Mouse (Mus musculus): ENCODE results near the gene Synrg. TPM values are rescaled to one million over a fixed set of nuclear protein-coding genes. Genes with fewer than 3 reads are reported as not detected.
A peak's percentile ranks its signal among the peaks of the same experiment; 100 is the strongest.

Synrg gene
- polyA plus RNA-seq, 1 experiment = 21.0 TPM

DNA sequence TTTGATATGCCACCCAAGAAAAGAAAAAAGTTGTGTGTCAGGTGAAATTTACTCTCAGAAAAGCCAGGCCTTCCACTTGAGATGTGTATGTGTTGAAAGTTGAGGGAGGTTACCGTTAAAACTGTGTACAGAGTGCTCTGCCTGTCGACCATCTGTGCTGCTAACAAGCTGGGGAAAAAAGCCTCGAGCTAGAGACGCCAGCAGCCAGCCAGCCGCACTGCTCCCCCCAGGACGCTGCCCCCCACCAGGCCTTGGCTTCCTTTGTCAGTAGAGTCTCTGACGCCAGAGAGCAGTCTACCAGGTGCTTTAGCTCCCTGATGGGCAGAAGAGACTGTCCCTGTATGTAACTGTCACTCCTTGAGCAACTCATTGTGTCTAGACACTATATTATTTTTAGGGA, 48.9 kb downstream of the Synrg start:
- H3K27me3 ChIP-seq (replicated peaks; ENCODE audit: control insufficient read depth, insufficient read depth, low read length) = no peaks in the 10 kb centered on the region
- no peak overlapping the region for H3K4me3 ChIP-seq (ENCODE audit: insufficient read depth, low read depth, low read length)
- no peak for DNase-seq
- WGBS = 47% methylated on average over 7 of the region's 7 CpGs
- no peak overlapping the region for H3K27ac ChIP-seq (ENCODE audit: insufficient read depth, low read depth, low read length)
- H3K36me3 ChIP-seq (ENCODE audit: control insufficient read depth, insufficient read depth, low read length) = peaks cover 4% of the 10 kb centered on the region
- TF ChIP-seq CTCF (conservative IDR thresholded peaks at IDR 0.05; ENCODE audit: insufficient read depth, insufficient read length, low read depth, low read length) = no peak
- TF ChIP-seq POLR2A (IDR thresholded peaks at IDR 0.05; ENCODE audit: low read depth, low read length) = no peak
- H3K4me1 ChIP-seq (ENCODE audit: control insufficient read depth, insufficient read depth, low read length) = peaks cover 3% of the 10 kb centered on the region; the same call in 1 of the 2 replicates

DNA sequence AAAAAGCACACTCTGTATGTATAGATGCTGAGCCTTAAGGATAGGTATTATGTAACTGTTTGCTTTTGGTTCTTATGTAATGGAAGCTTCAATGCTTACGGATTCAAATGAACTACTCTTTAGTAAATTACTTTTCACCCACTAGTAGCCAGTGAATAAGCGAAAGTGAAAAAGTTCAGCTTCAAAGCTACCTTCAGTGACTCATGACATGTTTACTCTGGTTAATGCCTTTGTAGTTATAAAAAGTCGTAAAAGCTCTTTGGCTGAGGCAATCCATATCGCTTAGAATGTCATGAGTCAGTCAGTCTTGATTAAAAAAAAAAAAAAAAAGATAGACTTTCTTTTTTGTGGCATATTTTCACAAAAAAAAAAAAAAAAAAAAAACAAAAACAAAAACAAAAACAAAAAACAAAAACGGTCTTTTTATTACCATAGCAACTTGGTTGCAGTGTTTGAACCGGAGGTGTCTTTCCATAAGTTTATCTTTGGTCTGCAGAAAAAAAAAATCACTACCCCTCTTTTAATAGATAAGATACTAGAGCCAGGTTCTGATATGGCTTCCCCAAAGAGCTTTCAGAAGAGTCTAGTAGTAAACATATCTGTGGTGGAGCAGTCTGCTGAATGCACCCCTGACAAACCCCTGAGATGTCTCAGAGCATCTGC, 52.0 kb downstream of the Synrg start:
- WGBS = 62% methylated on average over 6 of the region's 6 CpGs
- no peaks in the 10 kb centered on the region; the same call in 1 of the 2 replicates for H3K36me3 ChIP-seq (ENCODE audit: control insufficient read depth, insufficient read depth, low read length)
- H3K4me3 ChIP-seq (ENCODE audit: insufficient read depth, low read depth, low read length) = no peak overlapping the region
- H3K4me1 ChIP-seq (ENCODE audit: control insufficient read depth, insufficient read depth, low read length) = peaks cover 3% of the 10 kb centered on the region; the same call in 1 of the 2 replicates
- no peak overlapping the region for H3K27ac ChIP-seq (ENCODE audit: insufficient read depth, low read depth, low read length)
- TF ChIP-seq CTCF (conservative IDR thresholded peaks at IDR 0.05; ENCODE audit: insufficient read depth, insufficient read length, low read depth, low read length) (no peak), POLR2A (IDR thresholded peaks at IDR 0.05; ENCODE audit: low read depth, low read length) (no peak)
- DNase-seq = no peak
- H3K27me3 ChIP-seq (replicated peaks; ENCODE audit: control insufficient read depth, insufficient read depth, low read length) = no peaks in the 10 kb centered on the region

DNA sequence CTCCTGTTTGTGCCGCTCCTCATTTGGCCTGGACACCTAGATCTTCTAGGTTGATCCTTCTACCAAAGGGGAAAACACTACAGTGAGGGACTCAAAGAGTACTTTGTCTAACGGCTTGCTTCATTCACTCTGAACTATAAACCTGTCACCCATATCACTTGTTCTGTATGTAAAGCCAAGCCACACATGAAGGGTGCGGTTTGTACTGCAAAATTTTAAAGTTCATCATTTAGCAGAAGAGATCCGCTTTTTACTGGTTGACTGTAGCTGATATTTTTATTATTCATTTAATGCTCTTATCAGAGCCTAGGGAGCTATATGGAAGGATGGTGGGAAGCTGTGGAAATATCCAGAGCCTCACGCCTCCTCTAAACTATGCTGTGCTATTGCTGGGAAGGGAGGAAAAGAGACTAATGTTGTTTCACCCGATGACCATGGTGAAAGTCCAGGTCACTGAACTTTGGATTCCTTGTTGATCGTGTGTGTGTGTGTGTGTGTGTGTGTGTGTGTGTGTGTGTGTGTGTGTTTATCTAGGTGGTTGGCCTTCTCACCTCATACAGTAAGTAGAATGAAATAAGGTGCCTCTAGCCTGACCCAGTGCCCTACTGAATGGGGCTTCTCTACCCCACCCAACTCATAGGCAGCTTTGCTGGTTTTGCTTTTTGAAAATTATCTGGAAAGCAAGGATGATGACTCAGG, 52.7 kb downstream of the Synrg start:
- WGBS = 63% methylated on average over 7 of the region's 7 CpGs
- H3K36me3 ChIP-seq (ENCODE audit: control insufficient read depth, insufficient read depth, low read length) = no peaks in the 10 kb centered on the region; the same call in 1 of the 2 replicates
- no peak for TF ChIP-seq POLR2A (IDR thresholded peaks at IDR 0.05; ENCODE audit: low read depth, low read length)
- no peak for TF ChIP-seq CTCF (conservative IDR thresholded peaks at IDR 0.05; ENCODE audit: insufficient read depth, insufficient read length, low read depth, low read length)
- no peaks in the 10 kb centered on the region for H3K27me3 ChIP-seq (replicated peaks; ENCODE audit: control insufficient read depth, insufficient read depth, low read length)
- DNase-seq = peak; percentile 75
- no peak overlapping the region for H3K4me3 ChIP-seq (ENCODE audit: insufficient read depth, low read depth, low read length)
- H3K27ac ChIP-seq (ENCODE audit: insufficient read depth, low read depth, low read length) = no peak overlapping the region
- peaks cover 3% of the 10 kb centered on the region; the same call in 1 of the 2 replicates for H3K4me1 ChIP-seq (ENCODE audit: control insufficient read depth, insufficient read depth, low read length)

DNA sequence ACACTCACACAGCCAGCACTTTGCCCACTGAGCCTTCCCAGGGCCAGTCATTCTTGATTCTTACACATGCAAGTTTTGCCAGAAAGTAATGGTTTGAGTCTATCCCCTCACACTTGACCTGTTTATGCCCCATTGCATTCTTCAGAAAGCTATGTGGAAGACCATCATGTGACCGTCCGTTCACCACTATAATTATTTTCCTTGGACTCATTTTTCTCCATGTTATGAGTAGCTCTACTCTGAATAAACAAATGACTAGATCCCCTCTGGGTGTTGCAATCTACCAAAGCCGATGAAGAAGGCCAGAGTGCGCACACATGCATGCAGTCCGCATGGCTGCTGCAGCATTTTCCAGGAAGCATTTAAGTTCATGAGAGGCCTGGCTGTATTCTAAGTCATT, 63.0 kb downstream of the Synrg start:
- no peak for TF ChIP-seq CTCF (conservative IDR thresholded peaks at IDR 0.05; ENCODE audit: insufficient read depth, insufficient read length, low read depth, low read length)
- no peak for TF ChIP-seq POLR2A (IDR thresholded peaks at IDR 0.05; ENCODE audit: low read depth, low read length)
- WGBS = 75% methylated on average over 5 of the region's 5 CpGs
- Histone ChIP-seq H3K4me1 (ENCODE audit: control insufficient read depth, insufficient read depth, low read length) (no peaks in the 10 kb centered on the region), H3K4me3 (ENCODE audit: insufficient read depth, low read depth, low read length) (no peak overlapping the region), H3K27me3 (replicated peaks; ENCODE audit: control insufficient read depth, insufficient read depth, low read length) (no peaks in the 10 kb centered on the region), H3K36me3 (ENCODE audit: control insufficient read depth, insufficient read depth, low read length) (peaks cover 6% of the 10 kb centered on the region), H3K27ac (ENCODE audit: insufficient read depth, low read depth, low read length) (no peak overlapping the region)
- no peak for DNase-seq

DNA sequence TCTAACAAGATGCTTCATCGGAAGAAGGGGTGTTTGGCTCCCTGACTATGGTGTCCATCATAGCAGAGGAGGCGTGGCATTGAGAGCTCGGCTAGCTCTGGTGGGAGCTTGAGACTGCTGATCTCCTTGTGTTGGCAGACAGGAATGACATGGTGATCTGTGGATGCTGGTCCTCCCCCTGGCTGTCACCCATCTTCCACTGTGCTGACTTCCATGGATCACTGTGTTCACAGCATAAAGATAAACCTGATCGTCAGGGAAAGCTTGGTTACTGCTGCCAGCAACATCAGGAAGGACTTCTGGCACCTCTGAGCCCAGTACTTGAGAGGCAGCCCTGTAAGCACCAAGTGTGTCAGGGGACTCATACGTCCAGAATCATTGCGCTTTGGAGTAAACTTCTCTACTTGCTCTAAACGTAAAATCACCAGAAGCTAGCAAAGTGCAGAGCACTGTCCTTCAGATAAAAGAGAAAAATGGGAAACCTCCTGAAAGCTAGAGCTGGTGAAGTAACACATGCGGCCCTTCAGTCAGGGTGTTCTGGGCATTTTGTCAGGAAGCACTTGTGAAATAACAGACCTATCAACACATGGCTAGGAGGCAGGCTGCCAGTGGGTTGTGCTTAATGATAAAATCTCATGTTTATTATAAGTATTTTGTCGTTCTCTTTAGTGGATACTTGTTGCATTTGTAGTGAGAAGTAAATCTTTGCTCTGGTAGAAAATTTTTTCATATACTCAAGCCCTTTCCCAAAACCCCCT, 64.2 kb downstream of the Synrg start:
- no peak for TF ChIP-seq CTCF (conservative IDR thresholded peaks at IDR 0.05; ENCODE audit: insufficient read depth, insufficient read length, low read depth, low read length)
- no peak for TF ChIP-seq POLR2A (IDR thresholded peaks at IDR 0.05; ENCODE audit: low read depth, low read length)
- Histone ChIP-seq H3K4me3 (ENCODE audit: insufficient read depth, low read depth, low read length) (no peak overlapping the region), H3K27me3 (replicated peaks; ENCODE audit: control insufficient read depth, insufficient read depth, low read length) (no peaks in the 10 kb centered on the region), H3K4me1 (ENCODE audit: control insufficient read depth, insufficient read depth, low read length) (no peaks in the 10 kb centered on the region), H3K27ac (ENCODE audit: insufficient read depth, low read depth, low read length) (no peak overlapping the region), H3K36me3 (ENCODE audit: control insufficient read depth, insufficient read depth, low read length) (peaks cover 4% of the 10 kb centered on the region; the same call in 1 of the 2 replicates)
- WGBS = 80% methylated on average over 9 of the region's 9 CpGs
- no peak for DNase-seq

DNA sequence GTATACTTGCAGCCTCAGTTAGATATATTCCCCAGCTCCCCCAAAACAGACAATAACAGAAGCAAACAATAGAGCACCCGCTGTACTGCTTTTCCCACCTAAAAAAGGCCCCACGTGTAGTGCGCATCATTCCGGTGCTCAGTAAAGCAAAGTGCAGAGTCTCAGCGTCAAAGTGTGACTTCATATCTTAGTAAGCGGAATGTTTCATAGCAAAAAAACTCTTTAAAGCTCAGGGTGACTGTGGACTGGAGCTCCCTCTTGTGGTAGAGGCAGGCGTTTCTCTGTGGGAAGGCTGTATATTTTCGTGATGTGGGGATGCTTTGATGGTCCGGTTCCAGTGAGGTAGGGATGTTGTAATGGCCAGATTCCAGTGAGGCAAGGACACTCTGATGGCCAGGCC, 67.7 kb downstream of the Synrg start:
- TF ChIP-seq POLR2A (IDR thresholded peaks at IDR 0.05; ENCODE audit: low read depth, low read length) (no peak), CTCF (conservative IDR thresholded peaks at IDR 0.05; ENCODE audit: insufficient read depth, insufficient read length, low read depth, low read length) (peak; percentile 77)
- peak; percentile 44 for DNase-seq
- WGBS = 44% methylated on average over 9 of the region's 9 CpGs

DNA sequence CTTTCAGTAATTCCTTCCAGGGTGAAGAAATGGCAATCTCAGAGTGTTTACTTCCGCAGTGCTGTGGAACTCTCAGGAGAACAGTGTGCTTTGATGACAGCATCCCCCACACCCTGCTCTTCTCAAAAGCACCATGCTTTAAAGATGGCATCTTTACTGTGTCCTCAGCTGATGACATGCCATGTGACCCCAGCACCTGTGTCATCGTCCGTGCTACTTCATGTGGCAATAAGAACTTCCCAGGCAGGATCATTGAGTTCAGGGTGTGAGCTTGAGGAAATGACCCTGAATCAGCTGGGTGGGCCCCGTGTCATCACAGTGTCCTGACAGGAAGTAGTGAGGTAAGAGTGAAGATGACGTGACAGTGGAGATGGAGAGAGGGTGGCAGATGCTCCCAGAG, 68.3 kb downstream of the Synrg start:
- TF ChIP-seq CTCF (conservative IDR thresholded peaks at IDR 0.05; ENCODE audit: insufficient read depth, insufficient read length, low read depth, low read length) (no peak), POLR2A (IDR thresholded peaks at IDR 0.05; ENCODE audit: low read depth, low read length) (no peak)
- H3K27ac ChIP-seq (ENCODE audit: insufficient read depth, low read depth, low read length) = no peak overlapping the region
- DNase-seq = no peak
- WGBS = 82% methylated on average over 5 of the region's 5 CpGs
- H3K4me1 ChIP-seq (ENCODE audit: control insufficient read depth, insufficient read depth, low read length) = no peaks in the 10 kb centered on the region
- no peaks in the 10 kb centered on the region for H3K27me3 ChIP-seq (replicated peaks; ENCODE audit: control insufficient read depth, insufficient read depth, low read length)
- no peak overlapping the region for H3K4me3 ChIP-seq (ENCODE audit: insufficient read depth, low read depth, low read length)
- H3K36me3 ChIP-seq (ENCODE audit: control insufficient read depth, insufficient read depth, low read length) = no peaks in the 10 kb centered on the region

More for the DNA sequence above, 67.7 kb downstream of the Synrg start:
- H3K36me3 ChIP-seq (ENCODE audit: control insufficient read depth, insufficient read depth, low read length) = no peaks in the 10 kb centered on the region
- no peak overlapping the region for H3K4me3 ChIP-seq (ENCODE audit: insufficient read depth, low read depth, low read length)
- no peak overlapping the region for H3K27ac ChIP-seq (ENCODE audit: insufficient read depth, low read depth, low read length)
- H3K27me3 ChIP-seq (replicated peaks; ENCODE audit: control insufficient read depth, insufficient read depth, low read length) = no peaks in the 10 kb centered on the region
- no peaks in the 10 kb centered on the region for H3K4me1 ChIP-seq (ENCODE audit: control insufficient read depth, insufficient read depth, low read length)

Data from kidney, adult 2 months (tissue).